ENCODE assay signal across 9 mouse cellular contexts in genomic region chr5:105792853-105793547, GRCm38 (mm10).
DNase-seq lines count a peak whose midpoint lies in the region; ATAC-seq lines count a peak whose summit lies in the region.
"Had no signal": no experiment of that assay in that cellular context is flagged by ENCODE, and none has a peak within 500 bp of the region (broad histone marks: within the 10 kb centered on the region; RNA-seq: fewer than 3 reads in every experiment).

No protein-coding gene starts in this region.

- no peaks in the 10 kb centered on the region for H3K36me3 ChIP-seq in heart, embryonic 10.5 days
- H3K36me3 ChIP-seq: G1E had no signal

- H3K4me1 ChIP-seq in heart, embryonic 10.5 days: peaks cover 33% of the 10 kb centered on the region

- DNase-seq in left cerebral cortex, postnatal 4 days: peak; percentile 85
- DNase-seq in left cerebral cortex, postnatal 14 days (ENCODE audit: low spot score in 2 of 2): no peak
- peak; percentile 93 for DNase-seq in heart, embryonic 10.5 days (ENCODE audit: low spot score)
- peak; percentile 94 for DNase-seq in kidney, adult 9 months
- peak; percentile 50 for DNase-seq in lung, postnatal 25 days (ENCODE audit: low spot score)
- DNase-seq in yolk sac, embryonic 10.5 days (ENCODE audit: low spot score): peak; percentile 62
- DNase-seq in left cerebral cortex, adult 8-10 months (ENCODE audit: low spot score in 2 of 2): no peak

- 21% methylated on average over 13 of the region's 13 CpGs for WGBS in heart, embryonic 10.5 days

- H3K27me3 ChIP-seq in heart, embryonic 10.5 days (ENCODE audit: insufficient read depth, poor library complexity, severe bottlenecking): peaks cover 44% of the 10 kb centered on the region

- intact Hi-C loops in left cerebral cortex, postnatal 4 days (cut with DNase I): no loop called here
- intact Hi-C loops in left cerebral cortex, postnatal 14 days (cut with DNase I): no loop called here

- peak; percentile 61 for ATAC-seq in common myeloid progenitor, adult 5-6 weeks (replicated peaks; ENCODE audit: low read depth, poor library complexity, severe bottlenecking)

- H3K27ac ChIP-seq in heart, embryonic 10.5 days: 0 out of 2 replicates have a peak overlapping the region, but pooled peaks have one; percentile 16

- H3K4me3 ChIP-seq in heart, embryonic 10.5 days: peak overlapping the region; percentile 50

- H3K9me3 ChIP-seq in heart, embryonic 10.5 days: no peaks in the 10 kb centered on the region

Comparison
In these comparisons a context has a peak if more than half of its experiments do, and no peak if none do; other contexts are left out.
1. DNase-seq: peak in left cerebral cortex, postnatal 4 days (single experiment), heart, embryonic 10.5 days (single experiment), kidney, adult 9 months (single experiment), lung, postnatal 25 days (single experiment) and yolk sac, embryonic 10.5 days (single experiment); none in left cerebral cortex, postnatal 14 days (0 of 2) and left cerebral cortex, adult 8-10 months (0 of 2).